Mouse (Mus musculus) ES-Bruce4 (cell line): Measurements from ENCODE around the gene Ranbp17.
"Not testable (repeated sequence)": the region's sequence is repeated elsewhere in the genome, so short reads cannot be mapped to it uniquely, and the experiment has no call there.

Experiments
- CTCF ChIP-seq: IDR thresholded peaks from one replicate; pipeline ENCODE4 v1.8.1; 2011; ENCODE audit warnings: low read depth, low read length
- POLR2A ChIP-seq: IDR thresholded peaks from one replicate; pipeline ENCODE4 v1.8.1; 2011; ENCODE audit warnings: low read length; ENCODE audit not compliant: insufficient read depth

GRCm38 (mm10) chr11:33428238-33428637 is 85.3 kb downstream of the Ranbp17 start:
- not testable (repeated sequence) for TF ChIP-seq POLR2A, CTCF
